Mouse (Mus musculus) erythroblast, adult 5-6 weeks (primary cell): ENCODE data around the gene Tcp11. TPM values are rescaled to one million over a fixed set of nuclear protein-coding genes. Genes with fewer than 3 reads are reported as not detected.

Experiments
- ATAC-seq: replicated peaks from 2 replicates; pipeline ENCODE4 v1.8.0; 2016; ENCODE audit warnings: moderate number of reproducible peaks, mild to moderate bottlenecking, moderate TSS enrichment, inconsistent platforms; ENCODE audit not compliant: poor library complexity, low FRiP score, severe bottlenecking
- total RNA-seq, 2 experiments: library from RNA; stranded (forward) in 1 of 2; stranded (reverse) in 1 of 2; fragments of 150-400 nt in 1 of 2; fragments of 200-764, 138-1000 nt in 1 of 2; gene quantifications; 2 replicates each; pipeline versions ENCODE4 v1.2.3 to v1.2.4; 2015 to 2017; ENCODE audit warnings: low replicate concordance in 2 of 2

Gene Tcp11
- total RNA-seq, 2 experiments from 2014 or later = not detected

GRCm38 (mm10) chr17:28019785-28020696, 60.4 kb downstream of the Tcp11 start:
- ATAC-seq = no peak

- no peak for ATAC-seq
Measured at GRCm38 (mm10) chr17:28018776-28019175, 61.7 kb downstream of the Tcp11 start.

GRCm38 (mm10) chr17:28018344-28018743, 62.1 kb downstream of the Tcp11 start:
- ATAC-seq = no peak

Other genes with a start within 250 kb of the Tcp11 start
- gene Snrpc, start 242.5 kb downstream of the Tcp11 start, total RNA-seq (2015; ENCODE audit: low replicate concordance) = 20.6 and 60.0 TPM in 2 replicates
- gene Snrpc, start 242.5 kb downstream of the Tcp11 start, total RNA-seq (2017; ENCODE audit: low replicate concordance) = 43.8 and 51.5 TPM in 2 replicates
- 3.3 and 4.4 TPM in 2 replicates for gene Uhrf1bp1, start 224.2 kb downstream of the Tcp11 start, total RNA-seq (2015; ENCODE audit: low replicate concordance)
- gene Uhrf1bp1, start 224.2 kb downstream of the Tcp11 start, total RNA-seq (2017; ENCODE audit: low replicate concordance) = 4.3 and 5.4 TPM in 2 replicates
- gene Anks1, start 171.3 kb downstream of the Tcp11 start, total RNA-seq (2015; ENCODE audit: low replicate concordance) = 6.1 and 6.7 TPM in 2 replicates
- gene Anks1, start 171.3 kb downstream of the Tcp11 start, total RNA-seq (2017; ENCODE audit: low replicate concordance) = 6.1 and 8.5 TPM in 2 replicates
- gene Taf11, start 170.8 kb downstream of the Tcp11 start, total RNA-seq (2015; ENCODE audit: low replicate concordance) = 5.2 and 9.8 TPM in 2 replicates
- 5.4 and 8.5 TPM in 2 replicates for gene Taf11, start 170.8 kb downstream of the Tcp11 start, total RNA-seq (2017; ENCODE audit: low replicate concordance)
- not detected in 2 replicates for gene Scube3, start 61.5 kb upstream of the Tcp11 start, total RNA-seq (2015; ENCODE audit: low replicate concordance)
- not detected in 2 replicates for gene Scube3, start 61.5 kb upstream of the Tcp11 start, total RNA-seq (2017; ENCODE audit: low replicate concordance)
- gene Zfp523, start 96.5 kb upstream of the Tcp11 start, total RNA-seq (2015; ENCODE audit: low replicate concordance) = 1.5 and 2.3 TPM in 2 replicates
- gene Zfp523, start 96.5 kb upstream of the Tcp11 start, total RNA-seq (2017; ENCODE audit: low replicate concordance) = 2.1 and 2.5 TPM in 2 replicates
- gene Def6, start 127.1 kb upstream of the Tcp11 start, total RNA-seq (2015; ENCODE audit: low replicate concordance) = 7.5 and 12.9 TPM in 2 replicates
- 21.9 and 28.0 TPM in 2 replicates for gene Def6, start 127.1 kb upstream of the Tcp11 start, total RNA-seq (2017; ENCODE audit: low replicate concordance)
- 0.21 and 0.77 TPM in 2 replicates for gene Ppard, start 152.1 kb upstream of the Tcp11 start, total RNA-seq (2015; ENCODE audit: low replicate concordance)
- 0.94 TPM in 1 of 2 replicates, not detected in the other for gene Ppard, start 152.1 kb upstream of the Tcp11 start, total RNA-seq (2017; ENCODE audit: low replicate concordance)
- 23.1 TPM in 1 of 2 replicates, not detected in the other for gene Fance, start 232.9 kb upstream of the Tcp11 start, total RNA-seq (2015; ENCODE audit: low replicate concordance)
- gene Fance, start 232.9 kb upstream of the Tcp11 start, total RNA-seq (2017; ENCODE audit: low replicate concordance) = 0.68 and 8.4 TPM in 2 replicates
- gene Rpl10a, start 247.8 kb upstream of the Tcp11 start, total RNA-seq (2015; ENCODE audit: low replicate concordance) = 515 and 525 TPM in 2 replicates
- 92.4 and 200 TPM in 2 replicates for gene Rpl10a, start 247.8 kb upstream of the Tcp11 start, total RNA-seq (2017; ENCODE audit: low replicate concordance)